Mouse (Mus musculus) intestine, embryonic 16.5 days (tissue): ENCODE results near the gene En1. TPM values are rescaled to one million over a fixed set of nuclear protein-coding genes. Genes with fewer than 3 reads are reported as not detected.

Source experiments
- ATAC-seq: fragments of 200-750 bp; cut with Nextera tagmentation; 2 replicates; pipeline ENCODE4 v1.8.0; 2017; ENCODE audit warnings: moderate TSS enrichment, moderate library complexity
- H3K27ac ChIP-seq: fragments of 300-500 bp; sonication (generic); 2 replicates; pipeline ENCODE4 v1.5.1; 2014; ENCODE audit warnings: mild to moderate bottlenecking, low read length
- H3K27me3 ChIP-seq: fragments of 300-500 bp; sonication (generic); replicated peaks from 2 replicates; pipeline ENCODE4 v1.6.1; 2014; ENCODE audit warnings: low read length, control low read depth, mixed read lengths; ENCODE audit not compliant: control insufficient read depth, insufficient read depth
- H3K36me3 ChIP-seq: fragments of 300-500 bp; sonication (generic); 2 replicates; pipeline ENCODE4 v1.6.1; 2014; ENCODE audit warnings: low read length, control low read depth; ENCODE audit not compliant: control insufficient read depth, insufficient read depth
- H3K4me1 ChIP-seq: fragments of 300-500 bp; sonication (generic); 2 replicates; pipeline ENCODE4 v1.6.1; 2014; ENCODE audit warnings: low read length, control low read depth, mixed read lengths; ENCODE audit not compliant: control insufficient read depth, insufficient read depth
- H3K4me2 ChIP-seq: fragments of 300-500 bp; sonication (generic); 2 replicates; pipeline ENCODE4 v1.6.1; 2014; ENCODE audit warnings: low read depth, low read length, control low read depth
- H3K4me3 ChIP-seq: fragments of 300-500 bp; sonication (generic); 2 replicates; pipeline ENCODE4 v1.5.1; 2014; ENCODE audit warnings: mild to moderate bottlenecking, low read length
- H3K9ac ChIP-seq: fragments of 300-500 bp; sonication (generic); 2 replicates; pipeline ENCODE4 v1.6.1; 2014; ENCODE audit warnings: low read depth, low read length
- H3K9me3 ChIP-seq: fragments of 300-500 bp; sonication (generic); 2 replicates; pipeline ENCODE4 v1.6.1; 2016; ENCODE audit warnings: low read length, control low read depth; ENCODE audit not compliant: control insufficient read depth
- whole genome bisulfite sequencing: fragments of 180-500 bp; shearing (Covaris S2); extraction: QIAGEN DNeasy Blood & Tissue Kit; methylation state at CpG from one replicate; pipeline ENCODE4 v1.1.7; 2014; 5-methylcytosine and 5-hydroxymethylcytosine counted together
- polyA plus RNA-seq: library from polyadenylated mRNA; unstranded; fragments of >200 nt; fragmentation: Nextera tagmentation; extraction: Ambion mirVana; gene quantifications from 2 replicates; pipeline ENCODE4 v1.2.1, GENCODE M21; 2015

Gene En1
- polyA plus RNA-seq, 1 experiment from 2014 or later, result not detected

- no peak overlapping the region for H3K4me2 ChIP-seq
- 78% methylated on average over 5 of the region's 5 CpGs for WGBS
- no peak for ATAC-seq
- no peaks in the 10 kb centered on the region for H3K9me3 ChIP-seq
- no peak overlapping the region for H3K27ac ChIP-seq
- H3K4me3 ChIP-seq, result no peak overlapping the region
- no peaks in the 10 kb centered on the region for H3K36me3 ChIP-seq
- no peak overlapping the region for H3K9ac ChIP-seq
- H3K27me3 ChIP-seq, result no peaks in the 10 kb centered on the region
- no peaks in the 10 kb centered on the region for H3K4me1 ChIP-seq
Observed at GRCm38 (mm10) chr1:120651997-120652396, 49.8 kb downstream of the En1 start.

GRCm38 (mm10) chr1:120654950-120655396 is 52.8 kb downstream of the En1 start:
- H3K4me3 ChIP-seq, result no peak overlapping the region
- no peak overlapping the region for H3K27ac ChIP-seq
- no peak overlapping the region for H3K4me2 ChIP-seq
- no peaks in the 10 kb centered on the region for H3K4me1 ChIP-seq
- H3K36me3 ChIP-seq, result no peaks in the 10 kb centered on the region
- no peak overlapping the region for H3K9ac ChIP-seq
- H3K9me3 ChIP-seq, result no peaks in the 10 kb centered on the region
- WGBS, result 44% methylated on average over 7 of the region's 7 CpGs
- H3K27me3 ChIP-seq, result no peaks in the 10 kb centered on the region
- peak; percentile 89 for ATAC-seq

Other genes with a start within 250 kb of the En1 start
- 0.34 and 0.56 TPM in 2 replicates for gene Marco, start 97.4 kb upstream of the En1 start, polyA plus RNA-seq